Mouse (Mus musculus): ENCODE data around the gene Spsb3.

The Spsb3 gene

GRCm38 (mm10) chr17:24874405-24874745 is 12.1 kb upstream of the Spsb3 start:
- no peak for DNase-seq (ENCODE audit: low spot score in 2 of 2)

DNA sequence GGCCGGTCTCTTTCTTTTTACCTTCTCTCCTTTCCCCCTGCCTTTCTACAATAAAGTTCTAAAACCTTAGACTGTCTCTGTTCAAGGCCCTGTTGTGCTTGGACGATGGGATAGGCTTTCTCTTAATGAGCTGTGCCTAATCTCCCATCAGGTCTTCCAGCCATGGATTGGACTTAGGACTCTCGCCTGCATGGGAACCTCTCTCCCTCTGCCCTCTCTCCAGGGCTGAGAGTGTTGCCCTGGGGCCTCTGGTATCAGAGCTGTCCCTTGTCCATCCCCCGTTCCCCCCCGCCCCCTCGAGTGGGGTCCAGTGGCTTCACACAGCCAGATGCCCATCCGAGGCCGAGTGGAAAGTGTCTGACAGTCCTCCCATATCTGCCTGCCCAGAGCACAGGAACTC is 11.5 kb upstream of the Spsb3 start:
- no peak for DNase-seq (ENCODE audit: low spot score in 2 of 2)

DNA sequence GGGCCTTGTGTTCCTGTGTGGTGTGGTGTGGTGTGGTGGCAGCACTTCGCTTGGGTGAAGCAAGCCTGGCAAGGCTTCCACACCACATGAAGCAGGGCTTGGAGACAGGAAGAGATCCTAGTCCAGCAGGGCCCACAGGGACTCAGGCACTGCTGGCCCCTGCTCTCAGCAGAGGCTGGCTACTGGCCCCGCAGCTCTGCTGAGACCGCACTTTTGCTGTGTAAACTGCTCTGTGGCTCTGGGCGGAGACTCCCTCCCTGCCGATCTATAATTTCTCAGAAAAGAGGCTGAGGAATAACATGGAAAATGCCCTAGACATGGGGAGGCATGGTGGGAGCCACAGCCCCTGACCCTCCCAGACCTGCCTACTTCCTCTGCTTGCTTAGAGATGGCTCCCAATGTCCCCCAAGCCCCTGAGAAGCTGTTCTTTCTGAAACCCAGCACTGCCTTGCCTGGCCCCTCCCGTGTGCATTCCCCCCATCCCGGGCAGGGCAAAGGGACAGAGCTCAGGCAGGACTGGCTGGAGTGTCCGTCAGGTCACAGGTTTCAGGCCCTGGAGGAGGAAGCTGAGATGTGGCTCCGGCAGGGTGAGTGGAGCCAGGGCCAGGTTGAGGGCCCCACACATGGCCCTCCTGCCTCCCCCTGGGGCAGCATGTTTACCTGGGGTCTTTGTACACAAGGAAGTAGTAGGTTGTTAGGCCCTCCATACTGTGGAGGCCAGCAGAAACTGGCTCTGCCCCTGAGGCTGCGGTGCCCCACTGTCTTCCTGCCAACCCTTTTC is 8.9 kb upstream of the Spsb3 start:
- DNase-seq (ENCODE audit: low spot score in 2 of 2), result no peak

GRCm38 (mm10) chr17:24878117-24878397 is 8.4 kb upstream of the Spsb3 start:
- no peak for DNase-seq (ENCODE audit: low spot score in 2 of 2)

- DNase-seq (ENCODE audit: low spot score in 2 of 2), result no peak
These were observed 7.9 kb upstream of the Spsb3 start for GRCm38 (mm10) chr17:24878531-24878930.

GRCm38 (mm10) chr17:24881738-24882440 is 4.6 kb upstream of the Spsb3 start:
- DNase-seq (ENCODE audit: low spot score in 2 of 2), result no peak

- DNase-seq (ENCODE audit: low spot score in 2 of 2), result no peak
These were observed 2.1 kb upstream of the Spsb3 start for GRCm38 (mm10) chr17:24884391-24884790.

DNA sequence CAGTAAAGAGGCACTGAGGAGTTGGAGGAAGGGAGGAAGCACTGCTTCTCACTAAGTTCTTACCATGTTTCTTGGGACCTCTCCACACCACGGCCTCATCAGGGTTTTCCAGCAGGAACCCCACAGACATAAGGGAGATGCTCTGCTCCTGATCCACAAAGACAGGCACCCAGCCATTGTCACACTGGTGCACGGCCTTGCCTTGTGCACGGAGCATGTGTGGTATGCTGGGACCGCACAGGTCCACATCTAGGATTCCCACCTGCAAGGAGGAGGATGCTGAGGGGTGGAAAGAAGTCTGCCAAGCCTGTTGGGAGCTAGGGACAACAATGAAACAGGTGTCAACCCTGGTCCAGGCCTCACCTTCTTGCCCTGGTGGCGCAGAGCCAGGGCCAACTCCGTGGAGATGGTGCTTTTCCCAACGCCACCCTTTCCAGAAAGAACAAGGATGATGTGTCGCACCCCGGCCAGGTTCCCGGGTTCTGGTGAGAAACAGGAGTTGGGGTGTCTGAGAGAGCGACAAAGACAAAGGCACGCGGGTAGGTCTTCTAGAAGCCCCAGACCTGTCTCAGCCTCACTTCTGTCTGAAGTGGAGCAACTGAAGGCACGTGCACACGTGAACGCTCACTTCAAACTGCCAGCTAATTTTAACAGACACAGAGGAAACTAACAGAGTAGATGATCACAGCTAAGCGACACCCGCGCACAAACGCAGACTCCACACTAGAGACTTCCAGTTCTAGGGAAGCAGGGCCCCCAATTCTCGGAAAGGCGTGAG is 898 bp upstream of the Spsb3 start:
- DNase-seq (ENCODE audit: low spot score in 2 of 2), result no peak

DNA sequence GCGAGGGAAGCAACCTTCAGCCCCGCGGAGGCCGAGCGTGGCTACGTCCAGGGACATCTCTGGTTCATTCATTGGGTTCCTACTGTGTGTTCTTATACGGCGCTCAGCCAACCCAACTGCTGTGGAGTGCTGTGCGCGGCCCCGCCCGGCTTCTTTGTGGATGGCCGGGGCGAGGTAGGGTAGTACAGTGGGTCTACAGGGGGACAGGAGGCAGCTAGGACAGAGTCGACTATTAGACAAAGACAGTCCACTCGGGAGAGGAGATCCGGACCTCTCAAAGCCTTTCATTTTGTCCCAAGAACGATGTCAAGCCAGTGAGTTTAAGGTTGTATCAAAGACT is 459 bp downstream of the Spsb3 start:
- peak in 1 of 2 experiments; percentile 57 for DNase-seq (ENCODE audit: low spot score in 2 of 2)

DNA sequence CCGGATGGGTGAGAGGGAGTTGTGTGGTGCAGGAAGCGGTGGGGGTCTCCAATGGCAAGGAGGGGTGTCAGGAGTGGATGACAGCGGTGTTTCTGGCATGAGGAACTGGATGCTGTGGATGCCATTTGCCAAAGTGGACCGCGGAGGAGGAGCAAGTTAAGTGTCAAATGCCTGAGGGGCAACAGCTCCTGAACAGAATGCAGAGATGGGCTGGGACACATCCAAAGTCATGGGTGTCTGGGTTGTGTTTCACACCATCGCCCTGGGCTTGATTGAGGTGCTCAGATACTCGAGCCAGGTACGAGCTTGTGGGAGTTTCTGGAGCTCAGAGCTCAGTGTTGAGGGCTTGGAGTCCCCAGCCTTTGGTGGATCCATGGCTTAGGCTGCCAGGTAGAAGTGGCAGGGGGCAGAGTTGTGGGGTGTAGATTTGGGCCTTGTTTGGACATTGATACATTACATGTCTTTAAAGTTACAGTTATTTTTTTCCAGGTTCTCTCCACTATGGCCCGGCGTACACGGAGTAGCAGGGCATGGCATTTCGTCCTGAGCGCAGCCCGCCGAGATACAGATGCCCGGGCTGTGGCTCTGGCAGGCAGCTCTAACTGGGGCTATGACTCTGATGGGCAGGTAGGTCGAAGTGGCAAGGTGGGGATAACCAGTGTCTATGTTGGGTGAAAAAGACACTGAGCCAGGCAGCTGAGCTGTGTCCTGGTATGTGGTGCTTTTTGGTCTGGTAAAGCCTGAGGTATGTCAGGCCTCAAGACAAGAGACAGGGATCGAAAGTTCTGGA is 1.0 kb downstream of the Spsb3 start:
- no peak for DNase-seq (ENCODE audit: low spot score in 2 of 2)

- DNase-seq (ENCODE audit: low spot score in 2 of 2), result no peak
These were observed 2.4 kb downstream of the Spsb3 start for GRCm38 (mm10) chr17:24888862-24889261.

DNA sequence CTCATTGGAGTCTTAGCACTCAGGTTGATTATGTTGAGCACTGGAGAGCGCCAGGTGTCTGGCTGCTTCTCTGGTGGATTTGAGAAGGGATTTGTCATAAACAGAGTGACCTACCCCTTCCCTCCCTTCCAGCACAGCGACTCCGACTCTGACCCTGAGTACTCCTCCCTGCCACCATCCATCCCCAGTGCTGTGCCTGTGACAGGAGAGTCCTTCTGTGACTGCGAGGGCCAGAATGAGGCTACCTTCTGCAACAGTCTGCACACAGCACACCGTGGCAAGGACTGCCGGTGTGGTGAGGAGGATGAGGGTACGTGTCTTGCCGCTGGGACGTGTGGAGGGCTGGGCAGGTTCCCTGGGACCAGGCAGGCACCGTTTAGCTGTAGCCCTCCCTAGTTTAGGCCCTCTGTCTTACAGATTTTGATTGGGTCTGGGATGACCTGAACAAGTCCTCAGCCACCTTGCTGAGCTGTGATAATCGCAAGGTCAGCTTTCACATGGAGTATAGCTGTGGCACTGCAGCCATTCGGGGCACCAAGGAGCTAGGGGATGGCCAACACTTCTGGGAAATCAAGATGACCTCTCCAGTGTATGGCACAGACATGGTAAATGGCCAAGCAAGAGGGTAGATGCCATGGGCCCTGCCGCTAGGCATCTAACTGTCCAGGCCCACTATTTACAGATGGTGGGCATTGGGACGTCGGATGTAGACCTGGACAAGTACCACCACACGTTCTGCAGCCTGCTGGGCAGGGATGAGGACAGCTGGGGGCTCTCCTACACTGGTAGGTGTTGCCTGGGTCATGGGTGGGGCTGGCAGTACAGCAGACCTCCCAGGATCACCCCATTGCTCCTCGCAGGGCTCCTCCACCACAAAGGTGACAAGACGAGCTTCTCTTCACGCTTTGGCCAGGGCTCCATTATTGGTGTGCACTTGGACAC is 4.0 kb downstream of the Spsb3 start:
- DNase-seq (ENCODE audit: low spot score in 2 of 2), result no peak

DNA sequence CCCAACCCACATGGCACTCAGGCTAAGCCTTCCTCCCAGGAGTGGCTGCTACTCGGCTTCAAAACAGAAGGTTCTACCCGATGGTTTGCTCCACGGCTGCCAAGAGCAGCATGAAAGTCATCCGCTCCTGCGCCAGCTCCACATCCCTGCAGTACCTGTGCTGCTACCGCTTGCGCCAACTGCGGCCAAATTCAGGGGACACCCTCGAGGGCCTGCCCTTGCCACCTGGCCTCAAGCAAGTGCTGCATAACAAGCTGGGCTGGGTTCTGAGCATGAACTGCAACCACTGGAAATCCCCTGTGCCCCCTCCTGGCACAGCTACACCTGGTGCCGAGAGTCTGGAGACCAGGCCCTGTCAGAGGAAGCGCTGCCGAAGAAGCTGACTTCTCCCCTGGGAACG is 4.9 kb downstream of the Spsb3 start:
- DNase-seq (ENCODE audit: low spot score in 2 of 2), result no peak

DNA sequence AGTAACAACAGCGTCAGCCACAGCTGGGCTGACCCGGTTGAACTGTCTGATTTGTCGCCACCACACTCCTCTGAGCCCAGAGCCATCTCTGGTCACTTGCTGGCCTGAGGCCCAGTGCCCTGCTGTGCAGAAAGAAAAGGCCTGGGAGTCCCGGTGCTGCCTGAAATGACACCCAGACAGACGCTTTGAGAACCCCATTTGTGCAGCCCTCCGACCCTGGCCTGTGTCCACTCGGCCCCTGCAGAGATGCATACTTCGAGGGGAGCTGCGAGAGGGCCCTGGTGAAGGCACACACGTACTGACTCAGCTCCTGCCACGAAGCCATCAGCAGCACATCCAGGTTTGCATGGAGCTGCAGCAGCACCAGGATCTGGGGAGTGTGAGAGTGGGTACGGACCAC is 6.3 kb downstream of the Spsb3 start:
- no peak for DNase-seq (ENCODE audit: low spot score in 2 of 2)

GRCm38 (mm10) chr17:24893276-24893675 is 6.8 kb downstream of the Spsb3 start:
- DNase-seq (ENCODE audit: low spot score in 2 of 2), result no peak

- no peak for DNase-seq (ENCODE audit: low spot score in 2 of 2)
These were observed 7.9 kb downstream of the Spsb3 start for GRCm38 (mm10) chr17:24894061-24894994.

DNA sequence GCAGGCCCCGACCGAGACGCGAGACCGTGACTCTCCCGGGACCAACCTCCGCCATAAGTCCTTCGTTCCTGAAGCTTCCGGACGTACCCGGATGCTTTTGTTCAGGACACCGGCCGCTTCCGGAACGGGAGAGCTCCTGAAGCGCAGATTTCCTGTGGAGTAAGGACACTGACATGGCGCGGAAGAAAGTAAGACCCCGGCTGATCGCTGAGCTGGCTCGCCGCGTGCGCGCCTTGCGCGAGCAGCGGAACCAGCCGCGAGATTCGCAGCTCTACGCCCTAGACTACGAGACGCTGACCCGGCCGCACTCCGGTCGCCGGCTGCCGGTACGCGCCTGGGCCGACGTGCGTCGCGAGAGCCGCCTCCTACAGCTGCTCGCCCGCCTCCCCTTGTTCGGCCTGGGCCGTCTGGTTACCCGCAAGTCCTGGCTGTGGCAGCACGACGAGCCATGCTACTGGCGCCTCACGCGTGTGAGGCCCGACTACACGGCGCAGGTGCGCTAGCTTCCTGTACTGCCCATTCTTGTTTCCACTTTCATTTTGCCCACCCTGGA is 8.6 kb downstream of the Spsb3 start, which contains the start of the genes Eme2 and Mrps34:
Gene Eme2 (minus strand): TSS at position 93 of the 553 bp plus-strand sequence.
Gene Mrps34 (plus strand): TSS at position 122 of the 553 bp plus-strand sequence.
- DNase-seq (ENCODE audit: low spot score in 2 of 2), result peak; percentile 85 to 90

DNA sequence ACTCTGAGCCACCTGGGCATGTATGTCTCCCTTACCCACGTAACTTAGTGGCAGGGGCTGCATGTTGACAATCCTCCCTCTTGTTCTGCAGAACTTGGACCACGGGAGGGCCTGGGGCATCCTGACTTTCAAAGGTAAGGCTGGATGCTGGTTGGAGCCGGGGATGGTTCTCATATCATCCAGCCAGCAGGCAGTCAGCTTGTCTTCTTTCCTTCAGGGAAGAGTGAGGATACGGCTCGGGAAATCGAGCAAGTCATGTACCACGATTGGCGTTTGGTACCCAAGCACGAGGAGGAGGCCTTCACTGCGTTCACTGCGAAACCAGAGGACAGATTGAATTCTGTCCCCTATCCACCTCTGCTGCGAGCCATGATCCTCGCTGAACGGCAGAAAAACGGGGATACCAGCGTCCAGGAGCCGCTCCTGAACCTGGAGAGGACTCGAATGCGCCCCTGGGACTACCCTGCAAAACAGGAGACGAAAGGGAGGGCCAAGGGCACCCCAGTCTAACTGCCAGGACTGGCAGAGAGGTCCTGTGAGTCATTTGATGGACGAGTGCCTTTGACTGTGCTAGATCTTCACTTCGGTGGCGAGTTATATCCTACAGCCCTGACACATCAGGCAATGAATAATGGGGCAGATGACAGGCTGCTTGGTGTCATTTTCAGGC is 9.3 kb downstream of the Spsb3 start:
- DNase-seq (ENCODE audit: low spot score in 2 of 2), result no peak
